Mouse (Mus musculus) heart, embryonic 10.5 days (tissue): ENCODE measurements around the gene Coro1b. TPM values are rescaled to one million over a fixed set of nuclear protein-coding genes. Genes with fewer than 3 reads are reported as not detected.
"Not testable (repeated sequence)": the region's sequence is repeated elsewhere in the genome, so short reads cannot be mapped to it uniquely, and the experiment has no call there.

ENCODE experiments used
- DNase-seq: peaks from one replicate; pipeline ENCODE4 v3.0.0-alpha.2; 2017; ENCODE audit warnings: low spot score
- H3K27ac ChIP-seq: fragments of 300-500 bp; sonication (generic); 2 replicates; pipeline ENCODE4 v1.5.1; 2016; ENCODE audit warnings: mild to moderate bottlenecking
- H3K27me3 ChIP-seq: fragments of 300-500 bp; sonication (generic); 2 replicates; pipeline ENCODE4 v1.6.1; 2016; ENCODE audit warnings: mild to moderate bottlenecking; ENCODE audit not compliant: poor library complexity, insufficient read depth, severe bottlenecking
- H3K36me3 ChIP-seq: fragments of 300-500 bp; sonication (generic); 2 replicates; pipeline ENCODE4 v1.6.1; 2016; ENCODE audit warnings: mild to moderate bottlenecking, moderate library complexity
- H3K4me1 ChIP-seq: fragments of 300-500 bp; sonication (generic); 2 replicates; pipeline ENCODE4 v1.6.1; 2016; ENCODE audit warnings: mild to moderate bottlenecking
- H3K4me3 ChIP-seq: fragments of 300-500 bp; sonication (generic); 2 replicates; pipeline ENCODE4 v1.5.1; 2016; ENCODE audit warnings: mild to moderate bottlenecking, moderate library complexity
- H3K9me3 ChIP-seq: fragments of 300-500 bp; sonication (generic); 2 replicates; pipeline ENCODE4 v1.6.1; 2016; ENCODE audit warnings: mild to moderate bottlenecking, moderate library complexity
- WGBS: fragments of 180-500 bp; shearing (Covaris S2); methylation state at CpG from one replicate; pipeline ENCODE4 v1.1.7; 2016; 5-methylcytosine and 5-hydroxymethylcytosine counted together
- polyA plus RNA-seq: library from polyadenylated mRNA; unstranded; fragments of >200 nt; fragmentation: Nextera tagmentation; extraction: Ambion mirVana; gene quantifications from 2 replicates; pipeline ENCODE4 v1.2.1, GENCODE M21; 2016

Coro1b gene
- polyA plus RNA-seq, 1 experiment from 2014 or later: 146 TPM

DNA sequence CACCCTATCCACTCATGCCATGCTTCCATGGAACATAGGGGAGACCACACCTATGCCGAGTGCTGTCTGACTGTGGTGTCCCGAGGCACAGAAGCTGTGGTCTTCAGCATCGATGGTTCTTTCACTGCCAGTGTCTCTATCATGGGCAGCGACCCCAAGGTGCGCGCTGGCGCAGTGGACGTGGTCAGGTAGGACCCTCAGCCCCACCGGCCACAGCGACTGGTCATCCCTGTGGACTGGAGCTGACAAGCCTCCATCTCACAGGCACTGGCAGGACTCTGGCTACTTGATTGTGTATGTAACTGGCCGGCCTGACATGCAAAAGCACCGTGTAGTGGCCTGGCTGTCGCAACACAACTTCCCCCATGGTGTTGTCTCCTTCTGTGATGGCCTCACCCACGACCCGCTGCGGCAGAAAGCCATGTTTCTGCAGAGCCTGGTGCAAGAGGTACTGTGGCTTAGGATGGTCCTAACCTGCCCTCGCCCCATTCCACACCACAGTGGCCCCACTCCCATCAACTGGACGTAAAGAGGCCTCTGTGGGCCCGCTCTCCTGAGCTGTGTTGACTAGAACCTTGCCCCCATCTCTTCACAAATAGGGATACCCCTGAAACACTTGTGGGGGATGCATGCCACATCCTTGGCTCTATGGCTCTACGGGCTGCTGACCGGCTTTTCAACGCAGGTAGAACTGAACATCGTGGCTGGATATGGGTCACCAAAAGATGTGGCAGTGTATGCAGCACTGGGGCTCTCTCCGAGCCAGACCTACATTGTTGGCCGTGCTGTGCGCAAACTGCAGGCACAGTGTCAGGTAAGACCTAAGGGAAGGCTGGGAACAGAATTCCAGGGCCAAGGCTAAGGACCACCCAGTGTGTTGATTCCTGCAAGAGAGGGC is 36.1 kb upstream of the Coro1b start:
- no peaks in the 10 kb centered on the region for H3K27me3 ChIP-seq
- H3K4me1 ChIP-seq: peaks cover 29% of the 10 kb centered on the region
- H3K4me3 ChIP-seq: no peak overlapping the region
- peaks cover 81% of the 10 kb centered on the region for H3K36me3 ChIP-seq
- WGBS: 91% methylated on average over 26 of the region's 26 CpGs
- DNase-seq: no peak
- H3K27ac ChIP-seq: no peak overlapping the region
- no peaks in the 10 kb centered on the region for H3K9me3 ChIP-seq

DNA sequence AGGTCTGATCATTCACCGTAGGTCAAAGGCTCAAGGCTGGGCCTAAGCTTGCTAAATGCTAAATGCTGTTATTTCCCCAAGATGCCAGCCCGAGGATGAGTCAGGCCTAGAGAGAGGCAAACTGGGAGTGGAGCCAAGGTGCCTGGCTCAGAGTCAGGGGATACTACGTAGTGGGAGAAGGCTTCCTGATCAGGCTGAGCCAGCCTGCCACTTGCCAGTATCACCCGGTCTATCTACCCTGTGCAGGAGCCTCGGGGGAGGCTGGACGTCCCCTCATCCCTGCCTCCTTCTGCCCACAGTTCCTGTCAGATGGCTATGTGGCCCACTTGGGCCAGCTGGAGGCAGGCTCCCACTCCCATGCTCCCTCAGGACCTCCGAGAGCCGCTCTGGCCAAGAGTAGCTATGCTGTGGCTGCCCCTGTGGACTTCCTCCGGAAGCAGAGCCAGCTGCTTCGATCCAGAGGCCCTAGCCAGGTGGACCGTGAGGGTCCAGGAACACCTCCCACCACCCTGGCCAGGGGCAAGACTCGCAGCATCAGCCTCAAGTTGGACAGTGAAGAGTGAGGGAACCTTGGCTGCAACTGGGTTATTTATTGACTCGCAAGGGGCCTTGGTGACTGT is 35.1 kb upstream of the Coro1b start:
- WGBS: 73% methylated on average over 13 of the region's 13 CpGs
- H3K27ac ChIP-seq: peak overlapping the region; percentile 37; the same call in 1 of the 2 replicates

DNA sequence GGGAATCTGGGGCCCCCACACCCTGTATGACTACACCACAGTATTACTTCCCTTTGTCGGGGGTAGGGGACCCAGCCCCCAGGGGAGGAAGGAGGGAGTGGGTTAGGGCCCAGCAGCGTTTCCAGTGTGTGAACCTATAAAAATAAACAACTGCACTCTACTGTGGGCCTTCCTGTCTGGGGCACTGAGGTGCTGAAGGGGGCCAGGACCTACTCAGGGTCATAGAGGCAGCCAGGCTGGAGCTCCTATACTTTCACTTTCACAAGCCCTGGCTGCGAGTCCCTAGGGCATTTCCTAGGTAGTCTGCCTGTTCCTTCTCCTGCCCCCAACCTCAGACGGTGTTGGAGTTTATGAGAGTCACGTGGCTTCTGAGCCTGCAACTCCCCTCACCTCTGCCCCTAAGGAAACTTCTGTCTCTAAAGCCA is 34.6 kb upstream of the Coro1b start:
- 51% methylated on average over 5 of the region's 5 CpGs for WGBS
- peaks cover 80% of the 10 kb centered on the region for H3K36me3 ChIP-seq
- H3K4me1 ChIP-seq: peaks cover 29% of the 10 kb centered on the region
- no peak overlapping the region for H3K4me3 ChIP-seq
- peak overlapping the region; percentile 37; the same call in 1 of the 2 replicates for H3K27ac ChIP-seq
- no peaks in the 10 kb centered on the region for H3K27me3 ChIP-seq
- no peak for DNase-seq
- no peaks in the 10 kb centered on the region for H3K9me3 ChIP-seq

More for the DNA sequence above, 35.1 kb upstream of the Coro1b start:
- Histone ChIP-seq H3K4me3 (no peak overlapping the region), H3K36me3 (peaks cover 82% of the 10 kb centered on the region), H3K27me3 (no peaks in the 10 kb centered on the region), H3K9me3 (no peaks in the 10 kb centered on the region), H3K4me1 (peaks cover 29% of the 10 kb centered on the region)
- no peak for DNase-seq

DNA sequence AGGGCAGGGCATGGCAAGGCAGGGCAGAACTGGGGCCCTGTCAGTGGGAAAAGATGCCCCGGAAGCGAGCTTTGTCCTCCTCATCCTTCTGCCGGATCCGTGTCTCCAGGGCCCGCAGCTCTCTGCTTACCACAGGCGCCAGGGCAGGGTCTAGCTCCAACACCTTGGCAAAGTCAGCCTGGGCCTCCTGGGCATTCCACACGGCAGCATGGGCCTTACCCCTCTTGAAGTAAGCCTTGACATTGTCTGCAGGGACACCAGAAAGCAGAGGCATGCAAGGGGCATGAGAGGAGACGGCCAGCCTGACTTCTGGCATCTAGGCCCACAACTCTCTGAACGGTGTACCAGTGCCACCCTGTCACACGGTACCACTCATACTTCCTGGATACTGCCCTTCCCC is 33.9 kb upstream of the Coro1b start:
- Histone ChIP-seq H3K36me3 (peaks cover 82% of the 10 kb centered on the region), H3K27ac (no peak overlapping the region)
- 85% methylated on average over 10 of the region's 10 CpGs for WGBS

DNA sequence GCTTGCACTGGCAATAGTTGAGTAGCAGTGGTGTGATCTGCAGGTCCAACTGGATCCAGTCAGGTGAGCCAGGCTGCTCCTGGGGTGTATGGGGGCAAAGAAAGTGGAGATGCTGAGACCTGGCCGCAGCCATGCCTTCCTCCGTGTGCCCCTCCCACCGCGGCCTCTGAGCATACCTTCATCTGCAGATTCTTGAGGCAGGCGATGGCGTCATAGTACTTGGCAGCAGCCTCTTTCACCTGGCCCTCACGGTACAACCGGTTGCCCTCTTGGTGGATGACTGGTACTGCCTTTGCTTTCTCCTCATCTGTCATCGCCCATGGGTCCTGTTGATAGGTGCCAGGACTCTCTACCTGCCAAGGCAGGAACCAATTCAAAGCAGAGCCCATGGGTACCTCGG is 33.3 kb upstream of the Coro1b start:
- Histone ChIP-seq H3K27me3 (no peaks in the 10 kb centered on the region), H3K4me3 (no peak overlapping the region), H3K9me3 (no peaks in the 10 kb centered on the region), H3K27ac (no peak overlapping the region), H3K36me3 (peaks cover 82% of the 10 kb centered on the region), H3K4me1 (peaks cover 30% of the 10 kb centered on the region)
- WGBS: 93% methylated on average over 10 of the region's 10 CpGs
- no peak for DNase-seq

More for the DNA sequence above, 33.9 kb upstream of the Coro1b start:
- Histone ChIP-seq H3K27me3 (no peaks in the 10 kb centered on the region), H3K9me3 (no peaks in the 10 kb centered on the region), H3K4me3 (no peak overlapping the region), H3K4me1 (peaks cover 29% of the 10 kb centered on the region)
- no peak for DNase-seq

DNA sequence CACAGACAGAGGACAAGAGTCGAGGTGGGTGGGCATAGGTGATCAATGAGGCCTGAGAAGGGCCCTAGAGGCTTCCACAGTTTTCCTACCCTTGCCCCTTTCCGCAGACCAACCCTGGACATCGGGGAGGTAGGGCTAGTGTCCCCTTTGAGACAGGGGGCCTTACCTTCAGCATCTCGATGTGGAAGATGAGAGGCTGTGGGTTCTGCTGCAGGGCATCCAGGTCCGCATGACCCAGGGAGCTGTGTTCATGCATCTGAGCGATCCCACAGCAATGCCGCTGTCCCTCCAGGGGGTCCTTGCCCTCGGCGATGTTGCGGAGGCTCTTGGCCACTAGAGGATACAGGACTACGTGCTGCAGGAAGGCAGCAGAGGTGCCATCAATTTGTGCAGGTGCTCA is 32.6 kb upstream of the Coro1b start:
- Histone ChIP-seq H3K9me3 (no peaks in the 10 kb centered on the region), H3K4me1 (peaks cover 33% of the 10 kb centered on the region), H3K36me3 (peaks cover 78% of the 10 kb centered on the region), H3K4me3 (no peak overlapping the region), H3K27me3 (no peaks in the 10 kb centered on the region), H3K27ac (no peak overlapping the region)
- DNase-seq: no peak
- WGBS: 80% methylated on average over 11 of the region's 11 CpGs

DNA sequence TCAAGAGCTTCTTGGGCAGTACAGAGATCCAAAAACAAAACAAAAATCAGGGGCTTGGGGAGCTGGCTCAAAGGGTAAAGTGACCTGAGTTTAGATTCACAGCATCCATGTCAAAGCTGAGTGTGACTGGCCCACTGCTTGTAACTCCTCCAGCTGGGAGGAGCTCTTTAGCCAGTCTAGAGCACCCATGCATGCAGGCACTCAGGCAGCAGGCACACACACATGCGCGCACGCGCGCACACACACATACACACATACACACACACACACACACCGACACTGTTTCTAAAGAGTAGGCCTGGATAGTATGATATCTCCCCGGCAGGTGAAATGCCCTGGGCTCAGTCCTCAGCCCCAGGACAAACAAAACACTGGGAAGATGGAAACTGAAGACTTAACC is 31.4 kb upstream of the Coro1b start:
- Histone ChIP-seq H3K9me3 (no peaks in the 10 kb centered on the region), H3K27me3 (no peaks in the 10 kb centered on the region), H3K36me3 (peaks cover 66% of the 10 kb centered on the region), H3K4me1 (peaks cover 33% of the 10 kb centered on the region), H3K27ac (no peak overlapping the region), H3K4me3 (no peak overlapping the region)
- no peak for DNase-seq
- 96% methylated on average over 7 of the region's 7 CpGs for WGBS

DNA sequence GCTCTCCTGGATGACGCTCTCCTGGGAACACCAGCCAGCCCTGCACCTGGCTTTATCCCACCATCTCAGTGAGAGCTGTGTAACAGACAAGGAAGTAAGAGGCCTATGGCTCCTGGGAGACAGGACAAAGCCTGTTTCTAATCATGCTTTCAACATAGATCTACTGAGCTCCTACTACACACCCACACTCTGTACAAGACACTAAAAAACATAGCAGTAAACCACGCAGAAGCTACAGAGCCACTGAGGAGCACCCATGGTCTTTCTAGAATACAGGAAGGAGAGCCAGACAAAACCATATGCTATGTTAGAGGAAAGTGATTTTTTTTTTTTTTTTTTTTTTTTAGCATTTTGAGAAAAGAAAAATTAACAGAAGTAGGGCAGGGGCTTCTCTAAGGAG is 30.1 kb upstream of the Coro1b start:
- no peak overlapping the region for H3K27ac ChIP-seq
- H3K27me3 ChIP-seq: no peaks in the 10 kb centered on the region
- peaks cover 30% of the 10 kb centered on the region for H3K4me1 ChIP-seq
- H3K36me3 ChIP-seq: peaks cover 53% of the 10 kb centered on the region
- WGBS: 90% methylated on average over 2 of the region's 2 CpGs
- H3K4me3 ChIP-seq: no peak overlapping the region
- DNase-seq: no peak
- H3K9me3 ChIP-seq: no peaks in the 10 kb centered on the region

DNA sequence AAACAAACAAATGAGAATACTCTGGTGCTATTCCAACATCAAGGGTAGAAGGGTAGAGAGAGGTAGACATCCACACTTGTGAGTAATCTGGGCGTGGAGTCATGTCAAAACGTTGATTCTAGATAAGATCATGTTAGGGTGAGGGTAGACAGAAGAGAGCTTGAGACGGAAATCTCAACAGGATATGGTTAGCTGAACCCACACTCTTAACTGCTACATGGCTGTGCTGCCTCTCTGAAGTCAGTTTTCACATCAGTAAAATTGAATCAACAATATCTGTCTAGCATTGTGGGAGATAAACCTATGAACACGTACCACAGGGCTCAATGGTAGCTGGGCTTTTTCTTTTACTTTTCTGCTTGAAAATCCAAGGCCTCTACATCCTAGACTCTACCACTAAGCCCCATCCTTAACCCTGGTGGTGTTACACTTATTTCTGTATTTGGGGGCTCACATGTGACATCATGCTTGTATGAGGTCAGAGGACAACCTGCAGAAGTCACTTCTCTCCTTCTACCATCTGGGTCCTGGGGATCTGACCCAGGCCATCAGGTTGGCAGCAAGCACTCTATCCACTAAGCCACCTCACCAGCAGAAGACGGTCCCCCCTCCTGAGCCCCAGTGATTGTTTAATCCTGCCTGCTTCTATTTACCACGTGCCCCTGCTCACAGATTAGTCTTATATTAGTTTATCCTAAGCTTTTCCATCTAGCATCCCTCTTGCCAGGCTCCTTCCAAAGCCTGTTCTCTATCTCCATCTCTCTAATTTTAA is 28.5 kb upstream of the Coro1b start:
- Histone ChIP-seq H3K27me3 (no peaks in the 10 kb centered on the region), H3K4me1 (peaks cover 15% of the 10 kb centered on the region; the same call in 1 of the 2 replicates), H3K9me3 (no peaks in the 10 kb centered on the region), H3K4me3 (peak overlapping the region; percentile 62; the same call in 1 of the 2 replicates), H3K36me3 (peaks cover 38% of the 10 kb centered on the region), H3K27ac (no peak overlapping the region)
- no peak for DNase-seq
- 81% methylated on average over 6 of the region's 6 CpGs for WGBS

DNA sequence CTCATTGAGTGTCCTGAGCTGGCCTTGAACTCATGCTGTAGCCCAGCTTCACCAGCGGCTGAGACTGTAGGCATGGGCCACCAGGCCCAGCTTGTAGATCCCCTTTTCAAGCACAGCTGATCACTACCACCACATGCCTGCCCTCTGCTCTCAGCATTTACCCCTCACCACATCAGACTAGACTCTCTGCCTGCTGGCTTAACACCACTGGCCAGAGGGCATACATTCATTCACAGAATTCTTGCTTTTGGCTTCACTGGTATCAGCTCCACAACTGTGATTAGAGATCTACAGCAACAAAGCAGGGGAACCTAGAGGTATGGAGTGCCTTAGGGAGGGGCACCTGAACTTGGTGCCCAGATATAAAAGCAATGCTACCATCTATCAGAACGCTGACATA is 27.9 kb upstream of the Coro1b start:
- peak overlapping the region; percentile 62 for H3K4me3 ChIP-seq
- 89% methylated on average over 2 of the region's 2 CpGs for WGBS
- H3K9me3 ChIP-seq: no peaks in the 10 kb centered on the region
- DNase-seq: no peak
- no peaks in the 10 kb centered on the region for H3K27me3 ChIP-seq
- H3K36me3 ChIP-seq: peaks cover 32% of the 10 kb centered on the region
- peaks cover 13% of the 10 kb centered on the region; the same call in 1 of the 2 replicates for H3K4me1 ChIP-seq
- H3K27ac ChIP-seq: no peak overlapping the region

DNA sequence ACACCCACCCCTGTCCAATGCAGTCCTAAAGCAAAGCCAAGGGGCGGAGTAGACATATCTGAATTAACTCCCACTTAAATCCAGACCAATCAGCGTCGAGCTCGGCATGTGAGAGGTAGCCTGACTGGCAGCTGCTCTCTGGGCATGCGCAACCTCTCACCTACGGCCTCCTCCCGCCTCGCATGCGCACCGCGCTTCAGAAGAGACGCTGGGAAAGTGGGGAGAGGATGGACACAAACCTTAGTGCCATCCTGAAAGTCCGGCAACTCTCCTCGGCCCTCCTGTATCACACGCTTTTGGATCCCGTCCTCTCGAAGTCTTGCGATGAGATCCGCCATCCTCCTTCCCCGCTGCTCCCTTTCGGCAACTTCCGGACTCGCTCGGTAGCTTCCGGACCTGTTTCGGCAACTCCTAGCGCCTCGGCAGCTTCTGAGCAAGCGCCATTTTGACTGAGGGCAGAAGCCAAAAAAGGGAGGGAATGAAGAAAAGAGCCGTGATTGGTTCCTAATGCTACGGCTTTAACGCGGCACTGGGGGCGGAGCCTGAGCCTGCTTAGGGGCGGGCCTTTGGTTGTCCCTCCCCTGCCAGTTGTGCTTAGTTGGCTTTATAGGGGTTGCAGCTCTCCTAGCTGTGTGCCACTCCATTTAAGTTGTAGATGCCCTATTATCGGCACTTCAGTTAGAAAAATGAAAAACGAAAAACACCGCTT is 27.2 kb upstream of the Coro1b start:
- H3K27me3 ChIP-seq: no peaks in the 10 kb centered on the region
- WGBS: 4% methylated on average over 38 of the region's 38 CpGs
- peak overlapping the region; percentile 89 for H3K27ac ChIP-seq
- H3K4me3 ChIP-seq: peak overlapping the region; percentile 62
- H3K9me3 ChIP-seq: no peaks in the 10 kb centered on the region
- peaks cover 24% of the 10 kb centered on the region for H3K36me3 ChIP-seq
- DNase-seq: peak; percentile 98
- H3K4me1 ChIP-seq: peaks cover 14% of the 10 kb centered on the region; the same call in 1 of the 2 replicates

DNA sequence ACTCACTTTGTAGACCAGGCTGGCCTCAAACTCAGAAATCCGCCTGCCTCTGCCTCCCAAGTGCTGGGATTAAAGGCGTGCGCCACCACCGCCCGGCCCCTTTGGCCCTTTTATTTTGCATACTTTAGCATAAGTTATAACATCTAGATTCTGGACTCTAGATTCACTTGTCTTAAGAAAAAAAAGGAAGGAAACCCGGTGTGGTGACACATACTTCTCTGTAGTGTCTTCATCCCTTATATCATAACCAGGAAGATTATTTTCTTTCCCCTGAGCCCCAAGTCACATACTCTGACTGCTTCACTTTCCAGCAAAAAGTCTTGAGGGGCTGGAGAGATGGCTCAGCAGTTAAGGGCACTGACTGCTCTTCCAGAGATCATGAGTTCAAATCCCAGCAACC is 26.5 kb upstream of the Coro1b start:
- peak overlapping the region; percentile 89 for H3K27ac ChIP-seq
- not testable (repeated sequence) for H3K4me3 ChIP-seq, DNase-seq, H3K9me3 ChIP-seq, H3K27me3 ChIP-seq
- peaks cover 18% of the 10 kb centered on the region for H3K36me3 ChIP-seq
- H3K4me1 ChIP-seq: peaks cover 20% of the 10 kb centered on the region
- WGBS: 60% methylated on average over 6 of the region's 6 CpGs
